Comparison of ENCODE assay signal across 7 mouse cellular contexts in genomic region chr4:135573251-135573808, GRCm38 (mm10). TPM values are rescaled to one million over a fixed set of nuclear protein-coding genes. Genes with fewer than 3 reads are reported as not detected.
DNase-seq lines count a peak whose midpoint lies in the region; ATAC-seq and TF ChIP-seq lines count a peak whose summit lies in the region.

Gene Grhl3 (minus strand): TSS chr4:135573630.

- no peak for TF ChIP-seq POLR2A in CH12.LX (IDR thresholded peaks at IDR 0.05; ENCODE audit: low read depth, low read length)

- no peak within 1 kb of the TSS for H3K4me3 ChIP-seq in C2C12 (ENCODE audit: insufficient read depth, poor library complexity, severe bottlenecking)
- peak within 1 kb of the TSS in 1 of 3 experiments; percentile 8 for H3K4me3 ChIP-seq in CH12.LX (replicated peaks in 1 of 3; ENCODE audit: low read depth in 2 of 3, low read length in 2 of 3, poor library complexity in 1 of 3)
- H3K4me3 ChIP-seq in forebrain, embryonic 13.5 days = peak within 1 kb of the TSS; percentile 35
- H3K4me3 ChIP-seq in liver, embryonic 14.5 days (ENCODE audit: insufficient read depth in 1 of 2, low read depth in 2 of 2, low read length in 2 of 2) = no peak within 1 kb of the TSS
- peak within 1 kb of the TSS; percentile 22 for H3K4me3 ChIP-seq in neural tube, embryonic 12.5 days

- H3K27me3 ChIP-seq in C2C12 (ENCODE audit: control insufficient read depth, insufficient read depth, insufficient read length) (no peaks in the 10 kb centered on the region), CH12.LX (replicated peaks) (peaks cover 94% of the 10 kb centered on the region)
- H3K27me3 ChIP-seq in forebrain, embryonic 13.5 days = peaks cover 53% of the 10 kb centered on the region
- H3K27me3 ChIP-seq in liver, embryonic 14.5 days (ENCODE audit: control insufficient read depth, insufficient read depth, low read length) = peaks cover 61% of the 10 kb centered on the region
- H3K27me3 ChIP-seq in neural tube, embryonic 12.5 days (replicated peaks) = peaks cover 57% of the 10 kb centered on the region

- dilution Hi-C loops in CH12.LX (cut with MboI; ENCODE audit: extremely low pct_ligation_motif_present, extremely low pct_unique_long_range_greater_than_20kb, low sequenced_read_pairs) = no loop called here

- no peaks in the 10 kb centered on the region for H3K36me3 ChIP-seq in C2C12 (ENCODE audit: control insufficient read depth, insufficient read depth)
- H3K36me3 ChIP-seq in CH12.LX (replicated peaks in 1 of 2; ENCODE audit: control insufficient read depth in 1 of 2, insufficient read depth in 1 of 2, low read length in 1 of 2) = no peaks in the 10 kb centered on the region
- no peaks in the 10 kb centered on the region for H3K36me3 ChIP-seq in forebrain, embryonic 13.5 days (ENCODE audit: poor library complexity, severe bottlenecking)
- H3K36me3 ChIP-seq in liver, embryonic 14.5 days (replicated peaks; ENCODE audit: control insufficient read depth, insufficient read depth, low read depth) = no peaks in the 10 kb centered on the region
- H3K36me3 ChIP-seq in neural tube, embryonic 12.5 days = no peaks in the 10 kb centered on the region

- no peaks in the 10 kb centered on the region for H3K79me2 ChIP-seq in C2C12 (ENCODE audit: control insufficient read depth, insufficient read depth)
- no peaks in the 10 kb centered on the region for H3K79me2 ChIP-seq in CH12.LX (replicated peaks; ENCODE audit: control insufficient read depth, extremely low read depth, insufficient read depth, poor library complexity, severe bottlenecking)

- H3K27ac ChIP-seq in CH12.LX (ENCODE audit: insufficient read depth, low read depth) = no peak within 1 kb of the TSS
- H3K27ac ChIP-seq in forebrain, embryonic 13.5 days = no peak within 1 kb of the TSS
- no peak within 1 kb of the TSS for H3K27ac ChIP-seq in liver, embryonic 14.5 days
- no peak within 1 kb of the TSS for H3K27ac ChIP-seq in neural tube, embryonic 12.5 days

- no peak for TF ChIP-seq RAD21 in CH12.LX (IDR thresholded peaks at IDR 0.05; ENCODE audit: low read depth, low read length)

- TF ChIP-seq CTCF in C2C12 (IDR thresholded peaks at IDR 0.05; ENCODE audit: control insufficient read depth, insufficient read depth, insufficient read length) (no peak), CH12.LX (conservative IDR thresholded peaks at IDR 0.05 in 1 of 2, IDR thresholded peaks at IDR 0.05 in 1 of 2; ENCODE audit: low read depth in 2 of 2, low read length in 2 of 2) (no peak)
- no peak; the same call in 1 of the 2 replicates for TF ChIP-seq CTCF in liver, embryonic 14.5 days (IDR thresholded peaks at IDR 0.05; ENCODE audit: low read depth)

- 0 out of 2 replicates have a peak, but pooled peaks have one; percentile 33 for ATAC-seq in forebrain, embryonic 13.5 days
- ATAC-seq in liver, embryonic 14.5 days (ENCODE audit: insufficient read depth) = no peak
- ATAC-seq in neural tube, embryonic 12.5 days (ENCODE audit: low FRiP score, low read depth) = no peak

- WGBS in forebrain, embryonic 13.5 days = 2% methylated on average over 31 of the region's 31 CpGs
- WGBS in liver, embryonic 14.5 days (ENCODE audit: insufficient replicate concordance) = 1% methylated on average over 31 of the region's 31 CpGs
- WGBS in neural tube, embryonic 12.5 days = under 1% methylated on average over 31 of the region's 31 CpGs

- no peak within 1 kb of the TSS for H3K9ac ChIP-seq in CH12.LX (ENCODE audit: insufficient read depth, low read depth)
- H3K9ac ChIP-seq in forebrain, embryonic 13.5 days = peak within 1 kb of the TSS; percentile 56
- no peak within 1 kb of the TSS for H3K9ac ChIP-seq in liver, embryonic 14.5 days (replicated peaks)
- no peak within 1 kb of the TSS; the same call in 1 of the 2 replicates for H3K9ac ChIP-seq in neural tube, embryonic 12.5 days

- no peak for DNase-seq in CH12.LX (ENCODE audit: extremely low read depth)
- DNase-seq in kidney, adult 18-20 months = peak; percentile 40
- no peak for DNase-seq in liver, embryonic 14.5 days (ENCODE audit: low read depth in 3 of 3, low spot score in 3 of 3)
- DNase-seq in urinary bladder, postnatal 14 days (ENCODE audit: low spot score) = peak; percentile 76

- H3K4me2 ChIP-seq in CH12.LX (ENCODE audit: insufficient read depth, low read depth, poor library complexity, severe bottlenecking) = peak within 1 kb of the TSS; percentile 60; the same call in 1 of the 2 replicates
- peak within 1 kb of the TSS; percentile 71 for H3K4me2 ChIP-seq in forebrain, embryonic 13.5 days
- peak within 1 kb of the TSS; percentile 3 for H3K4me2 ChIP-seq in liver, embryonic 14.5 days (ENCODE audit: low read depth)
- peak within 1 kb of the TSS; percentile 65 for H3K4me2 ChIP-seq in neural tube, embryonic 12.5 days (replicated peaks)

- peaks cover 14 to 37% of the 10 kb centered on the region in 2 experiments for H3K4me1 ChIP-seq in CH12.LX (ENCODE audit: control insufficient read depth in 1 of 2, insufficient read depth in 2 of 2)
- H3K4me1 ChIP-seq in forebrain, embryonic 13.5 days = peaks cover 54% of the 10 kb centered on the region
- H3K4me1 ChIP-seq in liver, embryonic 14.5 days (replicated peaks; ENCODE audit: control insufficient read depth in 2 of 2, insufficient read depth in 2 of 2, low read length in 1 of 2) = peaks cover 0 to 3% of the 10 kb centered on the region in 2 experiments; a peak in 2 of 4 replicates
- peaks cover 28% of the 10 kb centered on the region for H3K4me1 ChIP-seq in neural tube, embryonic 12.5 days

- in situ Hi-C loops in CH12.LX (cut with MboI; ENCODE audit: low pct_ligation_motif_present, low pct_unique_long_range_greater_than_20kb, low sequenced_read_pairs) = no loop called here

- TF ChIP-seq EP300 in CH12.LX (IDR thresholded peaks at IDR 0.05; ENCODE audit: low read length) = no peak
- no peak for TF ChIP-seq EP300 in liver, embryonic 14.5 days (IDR thresholded peaks at IDR 0.05; ENCODE audit: low read depth)

- no peaks in the 10 kb centered on the region for H3K9me3 ChIP-seq in CH12.LX (replicated peaks; ENCODE audit: low read length)
- no peaks in the 10 kb centered on the region for H3K9me3 ChIP-seq in forebrain, embryonic 13.5 days (replicated peaks)
- no peaks in the 10 kb centered on the region for H3K9me3 ChIP-seq in liver, embryonic 14.5 days (ENCODE audit: control insufficient read depth, low read length)
- H3K9me3 ChIP-seq in neural tube, embryonic 12.5 days = no peaks in the 10 kb centered on the region

- no peaks in the 10 kb centered on the region for H3K79me3 ChIP-seq in C2C12 (ENCODE audit: low read depth)

- H3ac ChIP-seq in C2C12 (ENCODE audit: control insufficient read depth, insufficient read length, low read depth) = no peak within 1 kb of the TSS

TF ChIP-seq in C2C12, 6 proteins besides CTCF, POLR2A, EP300 and RAD21:
- TF ChIP-seq USF1 (IDR thresholded peaks at IDR 0.05; ENCODE audit: low read depth) (no peak), MYOD1 (IDR thresholded peaks at IDR 0.05; ENCODE audit: control insufficient read depth, insufficient read length, low read depth) (peak; percentile 8)

TF ChIP-seq in CH12.LX, 34 proteins besides CTCF, POLR2A, EP300 and RAD21:
- TF ChIP-seq TBP (conservative IDR thresholded peaks at IDR 0.05; ENCODE audit: low read depth, low read length) (no peak), SMC3 (IDR thresholded peaks at IDR 0.05; ENCODE audit: low read depth, low read length) (no peak), PAX5 (IDR thresholded peaks at IDR 0.05; ENCODE audit: low read length) (no peak), TCF12 (IDR thresholded peaks at IDR 0.05; ENCODE audit: low read depth, low read length) (no peak), CHD1 (IDR thresholded peaks at IDR 0.05; ENCODE audit: low read depth, low read length) (no peak), USF1 (IDR thresholded peaks at IDR 0.05; ENCODE audit: low read depth, low read length) (no peak), NRF1 (IDR thresholded peaks at IDR 0.05; ENCODE audit: low read depth, low read length) (no peak), ZNF384 (IDR thresholded peaks at IDR 0.05; ENCODE audit: low read depth, low read length) (no peak), MAFK (IDR thresholded peaks at IDR 0.05; ENCODE audit: insufficient replicate concordance, low read length) (no peak), IRF4 (IDR thresholded peaks at IDR 0.05; ENCODE audit: low read depth, low read length) (no peak), KAT2A (IDR thresholded peaks at IDR 0.05; ENCODE audit: insufficient replicate concordance, low read length) (no peak), BHLHE40 (IDR thresholded peaks at IDR 0.05; ENCODE audit: low read depth, low read length) (no peak)
TF ChIP-seq in CH12.LX: peak in this region for 0.

RNA-seq across cellular contexts. Expression of gene Grhl3, which starts in this region (rescaled TPM):
- polyA plus RNA-seq in C2C12 (2012; fragmentation: generic; extraction: Trizol) = 0.49 TPM
- total RNA-seq in CH12.LX (2012; rRNA removed) = not detected in 2 replicates
- total RNA-seq in CH12.LX (2014; rRNA removed) = not detected in 2 replicates
- not detected in 2 replicates for polyA plus RNA-seq in CH12.LX (2012; ENCODE audit: insufficient read length, low read depth)
- polyA plus RNA-seq in forebrain, embryonic 13.5 days (2015; fragmentation: Nextera tagmentation; extraction: Ambion mirVana) = 0.63 and 0.79 TPM in 2 replicates
- polyA plus RNA-seq in liver, embryonic 14.5 days (2012; rRNA removed) = 0.13 and 0.14 TPM in 2 replicates
- polyA plus RNA-seq in liver, embryonic 14.5 days (2014; fragmentation: Nextera tagmentation; extraction: Ambion mirVana) = 0.11 and 0.15 TPM in 2 replicates
- 1.8 and 1.9 TPM in 2 replicates for polyA plus RNA-seq in neural tube, embryonic 12.5 days (2016; fragmentation: Nextera tagmentation; extraction: Ambion mirVana)

Comparison
In these comparisons a context has a peak if more than half of its experiments do, and no peak if none do; other contexts are left out.
1. Peak in ATAC-seq, H3K4me3 ChIP-seq, H3K9ac ChIP-seq and H3K4me2 ChIP-seq in forebrain, embryonic 13.5 days; RNA of the gene not detected or under 1 TPM.
2. DNase-seq: peak in kidney, adult 18-20 months (single experiment) and urinary bladder, postnatal 14 days (single experiment); none in CH12.LX (single experiment) and liver, embryonic 14.5 days (0 of 3).
3. H3K4me2 ChIP-seq: peak in every context shown above with its lines; median percentile 71 in forebrain, embryonic 13.5 days; 65 in neural tube, embryonic 12.5 days; 60 in CH12.LX; 3 in liver, embryonic 14.5 days.